Mouse (Mus musculus): ENCODE results near the gene Irgm2. TPM values are rescaled to one million over a fixed set of nuclear protein-coding genes. Genes with fewer than 3 reads are reported as not detected.
"Not testable (repeated sequence)": the region's sequence is repeated elsewhere in the genome, so short reads cannot be mapped to it uniquely, and the experiment has no call there.

Irgm2 gene
- polyA plus RNA-seq (2015; fragmentation: Nextera tagmentation; extraction: Ambion mirVana): 6.1 and 6.3 TPM in 2 replicates

DNA sequence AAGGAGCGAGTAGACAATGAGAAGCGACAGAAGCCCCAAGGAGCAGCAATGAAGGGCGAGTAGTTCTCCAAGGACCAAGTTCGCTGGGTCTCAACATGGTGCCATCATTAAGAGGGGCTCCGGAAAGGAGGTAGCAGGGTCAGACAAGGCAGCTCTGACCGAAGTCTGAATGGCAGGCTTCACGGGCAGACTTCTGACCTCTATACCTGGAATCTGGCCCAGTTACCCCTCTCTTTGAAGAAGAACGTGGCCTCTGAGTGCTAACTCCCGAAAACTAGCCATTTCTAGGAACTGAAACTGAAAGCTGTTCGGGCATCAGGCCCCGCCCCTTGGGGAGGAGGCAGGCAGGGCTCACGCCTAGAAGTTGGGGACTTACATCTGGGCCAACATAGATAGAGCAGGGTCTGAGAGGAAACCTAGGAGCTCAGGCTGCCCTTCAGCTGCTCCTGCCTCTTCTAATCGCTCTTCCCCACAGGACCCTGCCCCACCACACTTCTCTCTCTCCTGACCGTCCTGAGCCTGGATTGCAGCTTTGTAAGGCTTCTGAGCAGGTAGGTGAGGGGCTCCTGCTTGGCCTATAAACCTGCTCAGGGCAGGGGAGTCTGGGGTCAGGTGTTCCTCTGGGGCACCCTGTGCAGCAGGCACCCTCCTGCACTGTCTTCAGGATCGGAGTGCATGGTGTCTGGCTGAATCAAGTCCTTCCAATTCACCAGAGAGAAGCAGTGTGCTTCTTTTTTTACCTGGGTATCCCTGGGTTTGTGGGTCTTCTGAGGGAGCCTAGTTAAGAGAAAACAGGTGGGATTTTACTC, at the start of gene Irgm2, which contains the start of gene Igtp:
Irgm2 (plus strand) TSS at position 390 of the 809 bp plus-strand sequence.
Igtp (plus strand) TSS at position 328 of the 809 bp plus-strand sequence.
- not testable (repeated sequence) for H3K27me3 ChIP-seq; H3K9me3 ChIP-seq (replicated peaks); H3K36me3 ChIP-seq (replicated peaks)
- Histone ChIP-seq H3K27ac (replicated peaks) (peak within 1 kb of the TSS; percentile 85), H3K4me1 (replicated peaks) (peaks cover 29% of the 10 kb centered on the region), H3K4me2 (peak within 1 kb of the TSS; percentile 87), H3K9ac (peak within 1 kb of the TSS; percentile 63), H3K4me3 (replicated peaks) (peak within 1 kb of the TSS; percentile 69)
- peak; percentile 94 for ATAC-seq (ENCODE audit: insufficient read depth)
- WGBS (ENCODE audit: insufficient replicate concordance): 2% methylated on average over 14 of the region's 15 CpGs

DNA sequence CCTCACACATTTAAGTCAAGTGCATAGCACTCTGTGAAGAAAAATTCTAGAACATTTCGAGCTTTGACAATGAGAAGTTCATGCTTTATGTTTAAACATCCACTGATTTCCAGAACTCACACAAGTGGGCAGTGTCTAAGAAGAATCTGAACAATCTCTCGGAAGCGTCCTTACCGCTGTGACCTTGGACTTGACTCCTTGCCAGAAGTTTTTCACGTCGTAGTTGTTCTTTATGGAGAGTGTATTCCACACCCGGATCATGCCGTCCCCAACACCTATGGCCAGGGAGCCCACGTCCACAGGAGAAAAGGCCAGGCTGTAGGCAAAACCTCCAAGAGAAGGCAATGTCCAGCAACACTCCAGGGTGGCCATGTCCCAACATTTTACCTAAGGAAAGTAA, 44.0 kb upstream of the Irgm2 start:
- H3K4me1 ChIP-seq (replicated peaks): peaks cover 3% of the 10 kb centered on the region; the same call in 1 of the 2 replicates
- H3K9ac ChIP-seq: no peak overlapping the region
- no peak overlapping the region for H3K4me3 ChIP-seq (replicated peaks)
- no peaks in the 10 kb centered on the region for H3K9me3 ChIP-seq (replicated peaks)
- peaks cover 80% of the 10 kb centered on the region for H3K36me3 ChIP-seq (replicated peaks)
- H3K27ac ChIP-seq (replicated peaks): no peak overlapping the region
- no peak for ATAC-seq (ENCODE audit: insufficient read depth)
- 79% methylated on average over 9 of the region's 9 CpGs for WGBS (ENCODE audit: insufficient replicate concordance)
- H3K27me3 ChIP-seq: no peaks in the 10 kb centered on the region
- H3K4me2 ChIP-seq: no peak overlapping the region

DNA sequence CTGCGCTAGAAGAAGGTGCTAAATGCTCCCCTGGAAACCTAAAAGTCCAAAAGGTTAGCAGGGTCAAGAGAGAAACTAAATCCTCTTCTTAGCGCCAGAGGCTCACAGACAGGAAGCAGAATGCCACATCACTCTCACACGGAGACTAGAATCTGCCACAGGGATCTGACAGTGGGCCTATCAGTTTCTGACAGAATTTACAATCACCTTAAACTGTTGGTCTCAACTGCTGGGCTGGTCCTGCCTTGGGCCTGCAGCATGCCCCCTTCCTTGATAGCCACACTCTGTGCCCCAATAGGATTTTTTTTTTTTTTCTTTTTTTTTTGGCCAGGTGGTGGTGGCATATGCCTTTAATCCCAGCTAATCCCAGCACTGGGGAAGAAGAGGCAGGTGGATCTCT, 42.5 kb upstream of the Irgm2 start:
- H3K9me3 ChIP-seq (replicated peaks): no peaks in the 10 kb centered on the region
- no peaks in the 10 kb centered on the region for H3K27me3 ChIP-seq
- ATAC-seq (ENCODE audit: insufficient read depth): peak; percentile 54; the same call in 1 of the 2 replicates
- H3K27ac ChIP-seq (replicated peaks): no peak overlapping the region
- WGBS (ENCODE audit: insufficient replicate concordance): 45% methylated on average over 3 of the region's 3 CpGs
- no peak overlapping the region for H3K4me2 ChIP-seq
- H3K9ac ChIP-seq: no peak overlapping the region
- H3K4me3 ChIP-seq (replicated peaks): no peak overlapping the region
- peaks cover 3% of the 10 kb centered on the region; the same call in 1 of the 2 replicates for H3K4me1 ChIP-seq (replicated peaks)
- H3K36me3 ChIP-seq (replicated peaks): peaks cover 81% of the 10 kb centered on the region

DNA sequence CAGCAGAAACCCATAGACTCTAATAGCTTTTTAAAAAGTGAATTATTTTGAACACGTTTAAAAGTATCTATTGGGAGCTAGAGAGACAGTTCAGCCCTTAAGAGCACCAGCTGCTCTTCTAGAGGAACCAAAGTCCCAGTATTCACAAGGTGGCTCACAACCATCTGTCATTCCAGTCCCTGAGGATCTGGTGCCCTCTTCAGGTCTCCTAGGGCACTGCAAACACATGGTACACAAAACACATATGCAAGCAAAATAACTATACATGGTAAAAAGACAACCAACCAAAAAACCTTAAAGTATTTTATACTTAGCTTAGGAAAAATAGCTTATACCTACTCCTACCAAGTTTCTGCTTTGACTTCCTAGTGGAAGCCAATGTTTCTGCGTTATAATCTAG, 34.3 kb upstream of the Irgm2 start:
- H3K9me3 ChIP-seq (replicated peaks): no peaks in the 10 kb centered on the region
- H3K4me1 ChIP-seq (replicated peaks): peaks cover 27% of the 10 kb centered on the region
- H3K4me3 ChIP-seq (replicated peaks): no peak overlapping the region
- ATAC-seq (ENCODE audit: insufficient read depth): no peak
- H3K27me3 ChIP-seq: no peaks in the 10 kb centered on the region
- no peak overlapping the region for H3K4me2 ChIP-seq
- peaks cover 58% of the 10 kb centered on the region for H3K36me3 ChIP-seq (replicated peaks)
- no peak overlapping the region for H3K9ac ChIP-seq
- H3K27ac ChIP-seq (replicated peaks): no peak overlapping the region
- WGBS (ENCODE audit: insufficient replicate concordance): 79% methylated on average over 2 of the region's 2 CpGs

DNA sequence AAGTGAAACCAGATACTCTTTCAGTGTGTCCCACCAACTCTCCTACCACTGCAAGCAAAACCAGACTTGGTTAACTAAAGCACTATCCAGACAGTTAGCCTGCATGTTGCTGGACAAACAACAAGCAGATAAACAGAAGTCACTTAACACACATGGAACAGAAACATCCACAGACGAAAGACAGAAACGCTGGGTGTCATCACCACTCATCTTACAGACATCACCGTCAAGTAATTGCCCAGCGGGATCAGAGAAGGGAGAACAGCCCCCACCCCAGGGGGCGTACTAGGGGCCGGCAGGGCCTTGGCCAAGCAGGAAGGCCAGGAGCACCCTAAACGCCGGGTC, 31.6 kb upstream of the Irgm2 start:
- no peak for ATAC-seq (ENCODE audit: insufficient read depth)

DNA sequence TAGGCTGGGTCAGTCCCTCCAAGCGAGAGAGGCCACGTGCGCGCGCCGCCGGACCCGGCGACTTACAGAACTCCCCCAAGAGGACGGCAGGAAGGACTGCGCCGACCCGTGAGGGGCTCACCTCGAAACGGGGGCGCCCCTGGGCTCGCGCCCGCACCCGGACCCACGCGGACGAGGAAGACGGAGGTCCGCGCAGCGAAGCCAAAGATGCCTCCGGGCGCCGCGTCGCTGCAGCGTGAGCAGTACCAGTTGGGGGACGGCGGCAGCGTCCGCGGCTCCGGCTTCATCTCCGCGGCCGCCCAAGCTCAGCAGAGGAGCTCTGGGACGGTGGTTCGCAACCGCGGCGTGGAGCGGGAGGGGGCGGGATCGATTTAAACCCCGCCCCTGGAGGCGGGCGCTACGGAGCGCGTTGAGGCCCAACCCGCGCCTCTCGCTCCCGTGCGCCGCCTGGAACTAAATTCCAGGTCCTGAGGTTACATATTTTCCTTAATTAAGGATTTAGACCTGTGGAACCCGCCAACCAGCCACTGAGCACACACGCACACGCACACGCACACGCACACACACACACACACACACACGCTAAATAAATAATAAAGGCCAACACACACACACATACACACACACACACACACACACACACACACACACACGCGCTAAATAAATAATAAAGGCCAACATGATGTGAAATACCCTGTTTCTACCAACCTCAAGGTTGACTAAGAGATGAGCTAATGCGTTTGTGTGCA, 31.1 kb upstream of the Irgm2 start, which contains the start of gene Gemin5:
Gemin5 (minus strand) TSS at position 373 of the 749 bp plus-strand sequence.
- Histone ChIP-seq H3K36me3 (replicated peaks) (peaks cover 39% of the 10 kb centered on the region), H3K27me3 (no peaks in the 10 kb centered on the region), H3K27ac (replicated peaks) (peak within 1 kb of the TSS; percentile 74), H3K9me3 (replicated peaks) (0 out of 2 replicates have a peak, but pooled peaks cover under 1% of the 10 kb centered on the region), H3K4me3 (replicated peaks) (peak within 1 kb of the TSS; percentile 95), H3K4me2 (peak within 1 kb of the TSS; percentile 94), H3K4me1 (replicated peaks) (peaks cover 49% of the 10 kb centered on the region), H3K9ac (peak within 1 kb of the TSS; percentile 90)
- ATAC-seq (ENCODE audit: insufficient read depth): peak; percentile 77
- under 1% methylated on average over 71 of the region's 71 CpGs for WGBS (ENCODE audit: insufficient replicate concordance)

More for the DNA sequence above, 31.6 kb upstream of the Irgm2 start:
- under 1% methylated on average over 8 of the region's 8 CpGs for WGBS (ENCODE audit: insufficient replicate concordance)
- Histone ChIP-seq H3K27ac (replicated peaks) (peak overlapping the region; percentile 74), H3K4me3 (replicated peaks) (peak overlapping the region; percentile 95), H3K9ac (peak overlapping the region; percentile 90), H3K9me3 (replicated peaks) (no peaks in the 10 kb centered on the region), H3K4me2 (peak overlapping the region; percentile 94), H3K36me3 (replicated peaks) (peaks cover 39% of the 10 kb centered on the region), H3K4me1 (replicated peaks) (peaks cover 44% of the 10 kb centered on the region), H3K27me3 (no peaks in the 10 kb centered on the region)

DNA sequence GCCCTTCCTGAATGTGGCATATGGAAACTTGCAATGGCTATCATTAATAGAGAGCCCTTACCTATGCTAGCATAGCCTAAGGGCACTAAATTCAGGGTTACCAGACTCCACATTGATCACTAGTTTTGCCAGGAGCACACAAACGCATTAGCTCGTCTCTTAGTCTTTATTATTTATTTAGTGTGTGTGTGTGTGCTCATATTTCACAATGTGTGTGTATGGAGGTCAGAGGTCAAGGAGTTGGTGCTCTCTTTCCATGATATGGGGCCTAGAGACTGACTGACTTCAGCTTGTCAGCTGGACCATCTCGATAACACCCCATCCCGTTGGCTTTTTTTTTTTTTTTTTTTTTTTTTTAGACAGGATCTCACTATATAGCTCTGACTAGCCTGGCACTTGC, 29.8 kb upstream of the Irgm2 start:
- 53% methylated on average over 4 of the region's 4 CpGs for WGBS (ENCODE audit: insufficient replicate concordance)
- no peaks in the 10 kb centered on the region for H3K27me3 ChIP-seq

DNA sequence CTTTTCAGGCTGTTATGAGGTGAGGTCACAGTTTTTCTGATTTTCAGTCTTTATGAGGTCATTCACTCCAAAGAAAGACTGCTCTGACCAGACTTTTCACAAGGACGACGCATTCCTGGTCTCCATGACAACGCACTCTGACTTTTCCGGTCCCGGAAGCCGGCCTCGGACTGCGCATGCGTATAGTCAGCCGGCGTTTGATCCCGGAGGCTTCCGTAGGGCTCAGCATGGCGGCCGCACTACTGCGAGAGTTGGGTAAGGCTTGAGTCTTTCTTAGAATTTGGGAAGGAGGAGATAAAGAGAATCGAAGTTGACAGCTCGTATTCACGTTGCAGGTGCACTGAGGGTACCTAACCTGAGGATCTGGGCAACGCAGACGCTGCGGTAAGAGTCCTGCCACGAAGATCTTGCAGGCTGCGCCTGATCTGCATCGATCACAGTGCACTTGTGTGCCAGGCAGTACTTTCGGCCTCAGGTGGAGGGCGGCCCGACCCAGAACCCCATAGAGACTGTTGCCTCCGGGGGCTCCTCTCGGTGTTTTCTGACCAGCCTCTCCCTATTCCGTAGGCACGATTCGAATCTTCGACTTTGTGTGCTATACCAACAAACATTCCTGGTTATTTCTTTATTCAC, 27.8 kb upstream of the Irgm2 start, which contains the start of gene Mrpl22:
Mrpl22 (plus strand) TSS at position 203 of the 633 bp plus-strand sequence.
- ATAC-seq (ENCODE audit: insufficient read depth): peak; percentile 68
- Histone ChIP-seq H3K4me2 (peak within 1 kb of the TSS; percentile 79), H3K4me3 (replicated peaks) (peak within 1 kb of the TSS; percentile 71), H3K36me3 (replicated peaks) (peaks cover 39% of the 10 kb centered on the region), H3K9me3 (replicated peaks) (0 out of 2 replicates have a peak, but pooled peaks cover 3% of the 10 kb centered on the region), H3K4me1 (replicated peaks) (peaks cover 56% of the 10 kb centered on the region), H3K27me3 (no peaks in the 10 kb centered on the region), H3K27ac (replicated peaks) (peak within 1 kb of the TSS; percentile 68), H3K9ac (peak within 1 kb of the TSS; percentile 65)
- under 1% methylated on average over 34 of the region's 34 CpGs for WGBS (ENCODE audit: insufficient replicate concordance)

More for the DNA sequence above, 29.8 kb upstream of the Irgm2 start:
- H3K9ac ChIP-seq: no peak overlapping the region
- no peak overlapping the region for H3K4me2 ChIP-seq
- 0 out of 2 replicates have a peak, but pooled peaks cover 3% of the 10 kb centered on the region for H3K9me3 ChIP-seq (replicated peaks)
- H3K4me3 ChIP-seq (replicated peaks): no peak overlapping the region
- no peak for ATAC-seq (ENCODE audit: insufficient read depth)
- H3K4me1 ChIP-seq (replicated peaks): peaks cover 56% of the 10 kb centered on the region
- H3K36me3 ChIP-seq (replicated peaks): peaks cover 39% of the 10 kb centered on the region
- peak overlapping the region; percentile 42; the same call in 1 of the 2 replicates for H3K27ac ChIP-seq (replicated peaks)

DNA sequence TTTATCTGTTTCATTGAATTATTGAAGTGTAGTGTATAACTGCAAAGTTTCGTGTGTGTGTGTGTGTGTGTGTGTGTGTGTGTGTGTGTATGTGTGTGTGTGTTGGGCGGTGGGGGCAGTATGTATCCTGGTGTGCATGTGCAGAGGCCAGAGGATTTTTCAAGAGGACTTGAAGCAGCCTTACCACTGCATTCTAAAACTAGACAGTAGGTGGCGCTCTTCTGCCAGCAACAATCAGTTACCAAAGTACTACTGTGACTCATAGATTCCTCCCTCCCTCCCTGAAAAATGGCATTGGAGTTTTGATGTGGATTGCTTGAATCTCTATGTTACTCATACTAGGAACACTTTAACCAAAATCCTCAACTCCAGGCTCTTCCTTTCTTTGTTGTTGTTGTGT, 19.9 kb upstream of the Irgm2 start:
- peak; percentile 47; the same call in 1 of the 2 replicates for ATAC-seq (ENCODE audit: insufficient read depth)
- peaks cover 59% of the 10 kb centered on the region for H3K36me3 ChIP-seq (replicated peaks)

DNA sequence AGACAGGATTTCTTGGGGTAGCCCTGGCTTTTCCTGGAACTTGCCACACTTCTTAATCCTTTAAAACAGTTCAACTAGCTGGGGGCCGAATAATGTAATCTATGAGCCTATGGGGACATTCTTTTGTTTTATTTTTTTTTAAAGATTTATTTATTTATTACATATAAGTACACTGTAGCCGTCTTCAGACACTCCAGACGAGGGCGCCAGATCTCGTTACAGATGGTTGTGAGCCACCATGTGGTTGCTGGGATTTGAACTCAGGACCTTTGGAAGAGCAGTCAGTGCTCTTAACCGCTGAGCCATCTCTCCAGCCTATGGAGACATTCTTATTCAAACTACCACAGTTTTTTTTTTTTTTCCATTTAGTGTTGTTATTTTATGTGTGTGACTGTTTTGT, 19.4 kb upstream of the Irgm2 start:
- not testable (repeated sequence) for H3K4me3 ChIP-seq (replicated peaks); H3K4me1 ChIP-seq (replicated peaks); ATAC-seq (ENCODE audit: insufficient read depth); H3K4me2 ChIP-seq; H3K27me3 ChIP-seq; H3K9me3 ChIP-seq (replicated peaks); H3K9ac ChIP-seq; H3K27ac ChIP-seq (replicated peaks)
- peaks cover 56% of the 10 kb centered on the region for H3K36me3 ChIP-seq (replicated peaks)
- 82% methylated on average over 6 of the region's 6 CpGs for WGBS (ENCODE audit: insufficient replicate concordance)

More for the DNA sequence above, 19.9 kb upstream of the Irgm2 start:
- Histone ChIP-seq H3K9ac (no peak overlapping the region), H3K27me3 (no peaks in the 10 kb centered on the region), H3K4me1 (replicated peaks) (no peaks in the 10 kb centered on the region; the same call in 1 of the 2 replicates), H3K4me2 (no peak overlapping the region), H3K4me3 (replicated peaks) (no peak overlapping the region), H3K9me3 (replicated peaks) (no peaks in the 10 kb centered on the region), H3K27ac (replicated peaks) (no peak overlapping the region)
- 10% methylated on average over 3 of the region's 3 CpGs for WGBS (ENCODE audit: insufficient replicate concordance)
